Mouse (Mus musculus): ENCODE data around the gene Gse1. TPM values are rescaled to one million over a fixed set of nuclear protein-coding genes. Genes with fewer than 3 reads are reported as not detected.

The Gse1 gene
- total and polyA plus RNA-seq, 3 experiments = 23.6 to 128 (median 66.9) TPM

DNA sequence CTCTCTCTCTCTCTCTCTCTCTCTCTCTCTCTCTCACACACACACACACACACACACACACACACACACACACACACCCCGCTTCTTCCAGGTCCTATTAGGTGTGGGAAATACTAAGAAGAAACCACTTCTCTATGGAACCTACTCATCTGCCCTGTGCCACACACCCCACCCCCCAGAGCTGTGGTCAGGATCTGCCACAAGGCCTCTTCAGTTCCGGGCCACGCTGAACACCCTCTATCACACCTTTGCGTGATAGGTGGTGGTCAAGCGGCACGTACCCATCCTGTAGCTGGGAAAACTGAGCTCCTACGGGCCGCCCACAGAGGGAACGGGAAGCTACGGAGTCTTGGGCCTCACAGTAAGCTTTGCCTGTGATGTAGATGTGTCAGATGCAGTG is 238.0 kb downstream of the Gse1 start:
- Histone ChIP-seq H3K9me3 (replicated peaks; ENCODE audit: insufficient read depth, low read length) (no peaks in the 10 kb centered on the region), H3K9ac (ENCODE audit: control insufficient read depth, low read depth, low read length, poor library complexity, severe bottlenecking) (no peak overlapping the region), H3K4me3 (ENCODE audit: control insufficient read depth in 1 of 2, insufficient read depth in 1 of 2, low read depth in 2 of 2, low read length in 2 of 2) (no peak overlapping the region), H3K27ac (ENCODE audit: control insufficient read depth, low read depth, low read length) (no peak overlapping the region), H3K27me3 (ENCODE audit: control insufficient read depth in 1 of 2, insufficient read depth in 2 of 2, low read length in 2 of 2) (no peaks in the 10 kb centered on the region), H3K79me2 (ENCODE audit: control insufficient read depth, insufficient read depth, low read length, poor library complexity) (no peaks in the 10 kb centered on the region), H3K4me1 (ENCODE audit: control insufficient read depth in 1 of 2, insufficient read depth in 2 of 2, low read length in 2 of 2) (peaks cover 12 to 31% of the 10 kb centered on the region in 2 experiments), H3K36me3 (ENCODE audit: control insufficient read depth in 1 of 2, insufficient read depth in 2 of 2, low read length in 2 of 2) (peaks cover 0 to 21% of the 10 kb centered on the region in 2 experiments; a peak in 2 of 4 replicates)
- no peak for TF ChIP-seq ELF1 (IDR thresholded peaks at IDR 0.05; ENCODE audit: low read depth, low read length)
- TF ChIP-seq POLR2AphosphoS2 (IDR thresholded peaks at IDR 0.05; ENCODE audit: low read length) = no peak
- TF ChIP-seq POLR2AphosphoS5 (IDR thresholded peaks at IDR 0.05; ENCODE audit: borderline replicate concordance, low read depth, low read length) = no peak
- TF ChIP-seq UBTF (IDR thresholded peaks at IDR 0.05; ENCODE audit: borderline replicate concordance, insufficient read depth, low read depth, low read length) = no peak
- TF ChIP-seq NELFE (IDR thresholded peaks at IDR 0.05; ENCODE audit: low read depth, low read length) = no peak
- no peak for DNase-seq (ENCODE audit: low read depth, low spot score)

DNA sequence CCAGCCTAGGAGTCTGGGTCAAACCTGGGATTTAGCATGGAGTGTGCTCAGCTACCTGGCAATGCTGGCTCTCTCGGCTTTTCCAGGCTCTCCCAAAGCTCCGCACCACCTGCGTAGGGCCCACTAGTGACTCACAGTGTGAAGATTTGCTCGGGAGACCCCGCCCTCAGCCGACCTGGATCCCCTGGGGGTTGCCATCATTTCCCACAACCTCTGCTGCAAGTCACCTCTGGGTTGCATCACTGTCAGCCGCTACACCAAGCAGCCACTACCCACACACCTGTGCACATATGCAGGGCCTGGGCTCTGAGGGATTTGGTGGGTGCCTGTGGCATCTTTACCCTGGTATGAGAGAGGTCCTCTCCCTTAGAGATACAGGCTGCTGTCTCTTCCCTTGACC is 239.3 kb downstream of the Gse1 start:
- DNase-seq (ENCODE audit: low read depth, low spot score) = no peak
- TF ChIP-seq CTCF (IDR thresholded peaks at IDR 0.05 in 2 of 3, conservative IDR thresholded peaks at IDR 0.05 in 1 of 3; ENCODE audit: control insufficient read depth in 1 of 3, insufficient read depth in 1 of 3, low read depth in 2 of 3, low read length in 3 of 3, poor library complexity in 1 of 3, severe bottlenecking in 1 of 3) (no peak), POLR2A (IDR thresholded peaks at IDR 0.05; ENCODE audit: control insufficient read depth in 1 of 2, insufficient read depth in 1 of 2, low read depth in 1 of 2, low read length in 2 of 2, poor library complexity in 1 of 2) (no peak), NELFE (IDR thresholded peaks at IDR 0.05; ENCODE audit: low read depth, low read length) (no peak)
- no peak overlapping the region for H3K4me3 ChIP-seq (ENCODE audit: control insufficient read depth in 1 of 2, insufficient read depth in 1 of 2, low read depth in 2 of 2, low read length in 2 of 2)
- H3K4me1 ChIP-seq (ENCODE audit: control insufficient read depth in 1 of 2, insufficient read depth in 2 of 2, low read length in 2 of 2) = peaks cover 7 to 26% of the 10 kb centered on the region in 2 experiments
- H3K27ac ChIP-seq (ENCODE audit: control insufficient read depth, low read depth, low read length) = no peak overlapping the region
- H3K9me3 ChIP-seq (replicated peaks; ENCODE audit: insufficient read depth, low read length) = no peaks in the 10 kb centered on the region
- H3K27me3 ChIP-seq (ENCODE audit: control insufficient read depth in 1 of 2, insufficient read depth in 2 of 2, low read length in 2 of 2) = no peaks in the 10 kb centered on the region
- peaks cover 0 to 18% of the 10 kb centered on the region in 2 experiments; a peak in 2 of 4 replicates for H3K36me3 ChIP-seq (ENCODE audit: control insufficient read depth in 1 of 2, insufficient read depth in 2 of 2, low read length in 2 of 2)
- H3K9ac ChIP-seq (ENCODE audit: control insufficient read depth, low read depth, low read length, poor library complexity, severe bottlenecking) = no peak overlapping the region
- H3K79me2 ChIP-seq (ENCODE audit: control insufficient read depth, insufficient read depth, low read length, poor library complexity) = no peaks in the 10 kb centered on the region

DNA sequence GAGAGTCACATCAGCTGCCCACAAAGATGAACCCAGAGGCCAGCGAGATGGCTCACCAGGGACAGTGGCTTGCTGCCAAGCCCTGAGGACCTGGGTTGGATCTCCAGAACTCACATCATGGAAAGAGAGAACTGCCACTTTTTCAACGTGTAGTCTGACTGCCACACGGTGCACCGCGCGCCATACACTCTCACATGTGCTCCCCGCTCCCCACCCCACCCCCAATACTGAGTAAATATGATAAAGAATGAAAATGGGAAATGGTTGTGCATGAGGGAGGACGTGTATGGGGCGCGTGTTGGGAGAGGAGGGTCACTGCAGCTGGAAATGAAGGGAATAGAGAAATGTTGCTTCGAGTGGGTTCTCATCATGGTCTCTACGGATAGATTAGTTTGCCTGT is 241.9 kb downstream of the Gse1 start:
- peak overlapping the region; percentile 56 for H3K27ac ChIP-seq (ENCODE audit: control insufficient read depth, low read depth, low read length)
- peaks cover 0 to 30% of the 10 kb centered on the region in 2 experiments; a peak in 2 of 4 replicates for H3K36me3 ChIP-seq (ENCODE audit: control insufficient read depth in 1 of 2, insufficient read depth in 2 of 2, low read length in 2 of 2)
- H3K4me1 ChIP-seq (ENCODE audit: control insufficient read depth in 1 of 2, insufficient read depth in 2 of 2, low read length in 2 of 2) = peaks cover 18 to 39% of the 10 kb centered on the region in 2 experiments
- H3K27me3 ChIP-seq (ENCODE audit: control insufficient read depth in 1 of 2, insufficient read depth in 2 of 2, low read length in 2 of 2) = no peaks in the 10 kb centered on the region
- H3K9ac ChIP-seq (ENCODE audit: control insufficient read depth, low read depth, low read length, poor library complexity, severe bottlenecking) = peak overlapping the region; percentile 63
- peak overlapping the region; percentile 1 to 7; a peak in 2 of 4 replicates for H3K4me3 ChIP-seq (ENCODE audit: control insufficient read depth in 1 of 2, insufficient read depth in 1 of 2, low read depth in 2 of 2, low read length in 2 of 2)
- DNase-seq (ENCODE audit: low read depth, low spot score) = peak; percentile 73
- no peaks in the 10 kb centered on the region; the same call in 1 of the 2 replicates for H3K79me2 ChIP-seq (ENCODE audit: control insufficient read depth, insufficient read depth, low read length, poor library complexity)
- no peaks in the 10 kb centered on the region for H3K9me3 ChIP-seq (replicated peaks; ENCODE audit: insufficient read depth, low read length)
- TF ChIP-seq BHLHE40 (IDR thresholded peaks at IDR 0.05; ENCODE audit: borderline replicate concordance, low read depth, low read length) (no peak), RCOR1 (IDR thresholded peaks at IDR 0.05; ENCODE audit: low read depth, low read length) (no peak), TBP (IDR thresholded peaks at IDR 0.05; ENCODE audit: low read depth, low read length) (no peak), CHD1 (IDR thresholded peaks at IDR 0.05; ENCODE audit: low read depth, low read length) (no peak), POLR2AphosphoS2 (IDR thresholded peaks at IDR 0.05; ENCODE audit: low read length) (no peak), ZMIZ1 (IDR thresholded peaks at IDR 0.05; ENCODE audit: low read depth, low read length) (no peak), ZC3H11A (IDR thresholded peaks at IDR 0.05; ENCODE audit: low read depth, low read length) (no peak), GATA1 (IDR thresholded peaks at IDR 0.05; ENCODE audit: low read depth, low read length) (no peak; the same call in 1 of the 2 replicates), TAL1 (IDR thresholded peaks at IDR 0.05; ENCODE audit: low read length) (peak; percentile 56), MYC (IDR thresholded peaks at IDR 0.05; ENCODE audit: low read depth, low read length) (peak; percentile 94), ZKSCAN1 (IDR thresholded peaks at IDR 0.05; ENCODE audit: low read depth, low read length) (no peak), ZNF384 (IDR thresholded peaks at IDR 0.05; ENCODE audit: low read depth, low read length) (no peak), GABPA (IDR thresholded peaks at IDR 0.05; ENCODE audit: low read depth, low read length) (no peak), JUND (IDR thresholded peaks at IDR 0.05; ENCODE audit: low read depth, low read length) (no peak), POLR2AphosphoS5 (IDR thresholded peaks at IDR 0.05; ENCODE audit: borderline replicate concordance, low read depth, low read length) (no peak), RAD21 (IDR thresholded peaks at IDR 0.05; ENCODE audit: low read depth, low read length) (no peak), UBTF (IDR thresholded peaks at IDR 0.05; ENCODE audit: borderline replicate concordance, insufficient read depth, low read depth, low read length) (no peak), MEF2A (IDR thresholded peaks at IDR 0.05; ENCODE audit: extremely low read depth, insufficient replicate concordance, low read depth, low read length, poor library complexity, severe bottlenecking) (no peak), ETS1 (IDR thresholded peaks at IDR 0.05; ENCODE audit: low read depth, low read length) (peak; percentile 31; the same call in 1 of the 2 replicates), CTCF (IDR thresholded peaks at IDR 0.05 in 2 of 3, conservative IDR thresholded peaks at IDR 0.05 in 1 of 3; ENCODE audit: control insufficient read depth in 1 of 3, insufficient read depth in 1 of 3, low read depth in 2 of 3, low read length in 3 of 3, poor library complexity in 1 of 3, severe bottlenecking in 1 of 3) (no peak), SMC3 (IDR thresholded peaks at IDR 0.05; ENCODE audit: low read depth, low read length) (no peak), MAZ (IDR thresholded peaks at IDR 0.05; ENCODE audit: low read depth, low read length) (peak; percentile 88)

Data from MEL (cell line).